Mouse (Mus musculus): ENCODE measurements around the gene Mpp1.

DNA sequence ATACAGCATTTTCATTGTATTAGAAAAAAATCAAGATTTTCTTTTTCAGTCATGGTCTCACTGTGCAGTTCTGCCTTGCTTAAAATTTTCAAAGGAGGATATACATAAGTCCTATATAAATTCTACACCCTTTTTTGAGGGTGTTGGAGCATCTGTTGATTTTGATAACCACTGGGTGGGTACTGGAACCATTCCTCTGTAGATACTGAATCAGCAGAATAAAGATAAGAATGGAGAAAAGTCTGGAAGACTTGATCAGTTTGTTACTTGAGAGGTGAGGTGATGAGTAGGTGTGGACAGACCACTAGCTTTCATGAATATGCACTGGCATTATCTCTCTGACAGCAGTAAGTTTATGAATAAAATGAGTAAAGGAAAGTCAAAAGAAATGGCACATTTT, 15.3 kb downstream of the Mpp1 start:
- no peak for TF ChIP-seq CTCF (IDR thresholded peaks at IDR 0.05; ENCODE audit: borderline replicate concordance, control insufficient read depth, extremely low read depth, insufficient read depth, low read length, poor library complexity)
- no peak for TF ChIP-seq POLR2A (IDR thresholded peaks at IDR 0.05; ENCODE audit: control insufficient read depth, extremely low read depth, insufficient read depth, low read length, poor library complexity)
